Mouse (Mus musculus) liver, adult 2 months (tissue): ENCODE data around the gene Amt. TPM values are rescaled to one million over a fixed set of nuclear protein-coding genes. Genes with fewer than 3 reads are reported as not detected.

Experiments
- DNase-seq: peaks from one replicate; pipeline ENCODE4 v3.0.0-alpha.2; 2011; ENCODE audit warnings: low read depth, low spot score; ENCODE audit errors: extremely low read depth
- H3K27ac ChIP-seq: fragments of 200-500 bp; replicated peaks from 2 replicates; pipeline ENCODE4 v1.5.1; 2012; ENCODE audit warnings: low read depth, mild to moderate bottlenecking, control low read depth, inconsistent platforms, low read length; ENCODE audit not compliant: insufficient read depth
- H3K27me3 ChIP-seq: fragments of 200-500 bp; 2 replicates; pipeline ENCODE4 v1.6.1; 2012; ENCODE audit warnings: mild to moderate bottlenecking, moderate library complexity, low read length, inconsistent platforms; ENCODE audit not compliant: control insufficient read depth, insufficient read depth
- H3K36me3 ChIP-seq: fragments of 200-500 bp; 2 replicates; pipeline ENCODE4 v1.6.1; 2012; ENCODE audit warnings: low read length, inconsistent platforms; ENCODE audit not compliant: control insufficient read depth, insufficient read depth
- H3K4me1 ChIP-seq: fragments of 200-500 bp; 2 replicates; pipeline ENCODE4 v1.6.1; 2011; ENCODE audit warnings: low read length; ENCODE audit not compliant: control insufficient read depth, insufficient read depth
- H3K4me3 ChIP-seq: fragments of 200-500 bp; 2 replicates; pipeline ENCODE4 v1.5.1; 2011; ENCODE audit warnings: low read depth, mild to moderate bottlenecking, control low read depth, low read length, moderate library complexity; ENCODE audit not compliant: insufficient read depth
- H3K79me2 ChIP-seq: fragments of 200-500 bp; 2 replicates; pipeline ENCODE4 v1.6.1; 2012; ENCODE audit warnings: inconsistent platforms, mild to moderate bottlenecking, low read length, moderate library complexity; ENCODE audit not compliant: control insufficient read depth, insufficient read depth
- H3K9ac ChIP-seq: fragments of 200-500 bp; 2 replicates; pipeline ENCODE4 v1.6.1; 2012; ENCODE audit warnings: low read depth, mild to moderate bottlenecking, control low read depth, inconsistent platforms, low read length
- CTCF ChIP-seq: fragments of 200-500 bp; IDR thresholded peaks from 2 replicates; pipeline ENCODE4 v1.5.1; 2011; ENCODE audit warnings: low read depth, low read length, control low read depth
- POLR2A ChIP-seq: fragments of 200-500 bp; IDR thresholded peaks from 2 replicates; pipeline ENCODE4 v1.6.1; 2011; ENCODE audit warnings: low read length, control low read depth; ENCODE audit not compliant: insufficient read depth; ENCODE audit errors: extremely low read depth
- WGBS: fragments of 180-500 bp; shearing (Covaris S2); methylation state at CpG from one replicate; pipeline ENCODE4 v1.1.7; 2018; 5-methylcytosine and 5-hydroxymethylcytosine counted together
- polyA plus RNA-seq: library from polyadenylated mRNA; depleted of rRNA; stranded (reverse); fragments of >200 nt; gene quantifications from 2 replicates; pipeline ENCODE4 v1.2.3, GENCODE M21; 2012
- total RNA-seq: library from RNA; depleted of rRNA; stranded (reverse); fragments of >200 nt; gene quantifications from 2 replicates; pipeline ENCODE4 v1.2.3, GENCODE M21; 2014

Gene Amt
- total and polyA plus RNA-seq, 2 experiments: 45.8 to 66.6 TPM

- Histone ChIP-seq H3K27me3 (no peaks in the 10 kb centered on the region), H3K27ac (peak within 1 kb of the TSS; percentile 99), H3K4me3 (peak within 1 kb of the TSS; percentile 86), H3K4me1 (peaks cover 16% of the 10 kb centered on the region), H3K9ac (peak within 1 kb of the TSS; percentile 93), H3K79me2 (0 out of 2 replicates have a peak, but pooled peaks cover 4% of the 10 kb centered on the region), H3K36me3 (peaks cover 24% of the 10 kb centered on the region)
- peak; percentile 92 for DNase-seq
- WGBS: under 1% methylated on average over 49 of the region's 49 CpGs
- TF ChIP-seq POLR2A (peak; percentile 99), CTCF (no peak)
These were observed 42.5 kb downstream of the Amt start, which contains the start of gene Gpx1 for GRCm38 (mm10) chr9:108338886-108339781. TSS of gene Gpx1 (plus strand) at chr9:108338903.

GRCm38 (mm10) chr9:108339886-108340257 lies 43.2 kb downstream of the Amt start:
- H3K79me2 ChIP-seq: 0 out of 2 replicates have a peak, but pooled peaks cover 4% of the 10 kb centered on the region
- H3K27ac ChIP-seq: peak overlapping the region; percentile 99
- peak overlapping the region; percentile 86 for H3K4me3 ChIP-seq
- TF ChIP-seq CTCF (no peak), POLR2A (0 out of 2 replicates have a peak, but pooled peaks have one; percentile 44)
- DNase-seq: no peak
- no peaks in the 10 kb centered on the region for H3K27me3 ChIP-seq
- H3K36me3 ChIP-seq: peaks cover 17% of the 10 kb centered on the region
- H3K4me1 ChIP-seq: peaks cover 19% of the 10 kb centered on the region
- peak overlapping the region; percentile 93 for H3K9ac ChIP-seq
- WGBS: 3% methylated on average over 20 of the region's 20 CpGs

GRCm38 (mm10) chr9:108340258-108341138 lies 43.8 kb downstream of the Amt start:
- peaks cover 23% of the 10 kb centered on the region for H3K4me1 ChIP-seq
- peak; percentile 65 for DNase-seq
- 5% methylated on average over 10 of the region's 10 CpGs for WGBS

GRCm38 (mm10) chr9:108341139-108341475 lies 44.5 kb downstream of the Amt start:
- peaks cover 13% of the 10 kb centered on the region for H3K36me3 ChIP-seq
- peaks cover 4% of the 10 kb centered on the region; the same call in 1 of the 2 replicates for H3K79me2 ChIP-seq
- H3K27ac ChIP-seq: peak overlapping the region; percentile 99
- H3K4me1 ChIP-seq: peaks cover 25% of the 10 kb centered on the region
- H3K4me3 ChIP-seq: peak overlapping the region; percentile 86
- TF ChIP-seq POLR2A: no peak
- TF ChIP-seq CTCF: no peak
- peak overlapping the region; percentile 93 for H3K9ac ChIP-seq
- peak; percentile 78 for DNase-seq
- no peaks in the 10 kb centered on the region for H3K27me3 ChIP-seq
- 19% methylated on average over 5 of the region's 5 CpGs for WGBS

More at GRCm38 (mm10) chr9:108340258-108341138, 43.8 kb downstream of the Amt start:
- peak overlapping the region; percentile 99 for H3K27ac ChIP-seq
- H3K4me3 ChIP-seq: peak overlapping the region; percentile 86
- peak overlapping the region; percentile 93 for H3K9ac ChIP-seq
- TF ChIP-seq CTCF: no peak
- TF ChIP-seq POLR2A: peak; percentile 32; the same call in 1 of the 2 replicates
- no peaks in the 10 kb centered on the region for H3K27me3 ChIP-seq
- peaks cover 14% of the 10 kb centered on the region for H3K36me3 ChIP-seq
- peaks cover 4% of the 10 kb centered on the region; the same call in 1 of the 2 replicates for H3K79me2 ChIP-seq

- Histone ChIP-seq H3K27ac (peak overlapping the region; percentile 99), H3K4me1 (peaks cover 25% of the 10 kb centered on the region), H3K27me3 (no peaks in the 10 kb centered on the region), H3K79me2 (peaks cover 4% of the 10 kb centered on the region; the same call in 1 of the 2 replicates), H3K9ac (peak overlapping the region; percentile 68), H3K36me3 (peaks cover 12% of the 10 kb centered on the region), H3K4me3 (peak overlapping the region; percentile 86)
- TF ChIP-seq CTCF (no peak), POLR2A (no peak)
- DNase-seq: no peak
These were observed 45.1 kb downstream of the Amt start for GRCm38 (mm10) chr9:108341801-108342200.
